Mouse (Mus musculus) midbrain, embryonic 15.5 days (tissue): ENCODE measurements around the gene Ranbp1. TPM values are rescaled to one million over a fixed set of nuclear protein-coding genes. Genes with fewer than 3 reads are reported as not detected.

Source experiments
- ATAC-seq: fragments of 200-750 bp; cut with Nextera tagmentation; replicated peaks from 2 replicates; pipeline ENCODE4 v1.8.0; 2017; ENCODE audit warnings: moderate TSS enrichment
- H3K27ac ChIP-seq: fragments of 300-500 bp; sonication (generic); 2 replicates; pipeline ENCODE4 v1.5.1; 2015; ENCODE audit warnings: mild to moderate bottlenecking, inconsistent platforms
- H3K27me3 ChIP-seq: fragments of 300-500 bp; sonication (generic); replicated peaks from 2 replicates; pipeline ENCODE4 v1.6.1; 2015; ENCODE audit warnings: inconsistent platforms
- H3K36me3 ChIP-seq: fragments of 300-500 bp; sonication (generic); replicated peaks from 2 replicates; pipeline ENCODE4 v1.6.1; 2015; ENCODE audit warnings: inconsistent platforms
- H3K4me1 ChIP-seq: fragments of 300-500 bp; sonication (generic); 2 replicates; pipeline ENCODE4 v1.6.1; 2015; ENCODE audit warnings: inconsistent platforms
- H3K4me2 ChIP-seq: fragments of 300-500 bp; sonication (generic); 2 replicates; pipeline ENCODE4 v1.6.1; 2015; ENCODE audit warnings: inconsistent platforms, mild to moderate bottlenecking, moderate library complexity
- H3K4me3 ChIP-seq: fragments of 300-500 bp; sonication (generic); 2 replicates; pipeline ENCODE4 v1.5.1; 2015; ENCODE audit warnings: mild to moderate bottlenecking, inconsistent platforms
- H3K9ac ChIP-seq: fragments of 300-500 bp; sonication (generic); 2 replicates; pipeline ENCODE4 v1.6.1; 2015; ENCODE audit warnings: mild to moderate bottlenecking, inconsistent platforms
- H3K9me3 ChIP-seq: fragments of 300-500 bp; sonication (generic); 2 replicates; pipeline ENCODE4 v1.6.1; 2016; ENCODE audit warnings: inconsistent platforms
- WGBS: fragments of 180-500 bp; shearing (Covaris S2); methylation state at CpG from one replicate; pipeline ENCODE4 v1.1.7; 2015; ENCODE audit warnings: mixed read lengths; 5-methylcytosine and 5-hydroxymethylcytosine counted together
- polyA plus RNA-seq: library from polyadenylated mRNA; unstranded; fragments of >200 nt; fragmentation: Nextera tagmentation; extraction: Ambion mirVana; gene quantifications from 2 replicates; pipeline ENCODE4 v1.2.1, GENCODE M21; 2015

Ranbp1 gene
- polyA plus RNA-seq, 1 experiment from 2014 or later, result 360 TPM

GRCm38 (mm10) chr16:18217579-18217978 is 31.0 kb downstream of the Ranbp1 start, which contains the start of gene Ccdc188:
Gene Ccdc188, plus strand, starts transcription at chr16:18217879.
- Histone ChIP-seq H3K4me1 (peaks cover 50% of the 10 kb centered on the region), H3K4me2 (no peak within 1 kb of the TSS), H3K27ac (no peak within 1 kb of the TSS), H3K9me3 (no peaks in the 10 kb centered on the region), H3K4me3 (no peak within 1 kb of the TSS), H3K27me3 (no peaks in the 10 kb centered on the region), H3K36me3 (peaks cover 4% of the 10 kb centered on the region; the same call in 1 of the 2 replicates), H3K9ac (no peak within 1 kb of the TSS)
- 89% methylated on average over 4 of the region's 4 CpGs for WGBS
- ATAC-seq, result no peak

GRCm38 (mm10) chr16:18214858-18215257 is 33.7 kb downstream of the Ranbp1 start:
- H3K4me3 ChIP-seq, result peak overlapping the region; percentile 25
- no peaks in the 10 kb centered on the region for H3K27me3 ChIP-seq
- H3K9me3 ChIP-seq, result no peaks in the 10 kb centered on the region
- H3K36me3 ChIP-seq, result no peaks in the 10 kb centered on the region
- WGBS, result 59% methylated on average over 7 of the region's 7 CpGs
- peak overlapping the region; percentile 85 for H3K27ac ChIP-seq
- H3K4me2 ChIP-seq, result peak overlapping the region; percentile 49
- H3K4me1 ChIP-seq, result peaks cover 56% of the 10 kb centered on the region
- peak overlapping the region; percentile 37; the same call in 1 of the 2 replicates for H3K9ac ChIP-seq
- ATAC-seq, result no peak

- 3% methylated on average over 6 of the region's 6 CpGs for WGBS
- Histone ChIP-seq H3K4me1 (peaks cover 55% of the 10 kb centered on the region), H3K4me2 (peak overlapping the region; percentile 49), H3K4me3 (peak overlapping the region; percentile 25), H3K36me3 (no peaks in the 10 kb centered on the region), H3K9ac (peak overlapping the region; percentile 37; the same call in 1 of the 2 replicates), H3K27me3 (no peaks in the 10 kb centered on the region), H3K9me3 (no peaks in the 10 kb centered on the region), H3K27ac (peak overlapping the region; percentile 85)
- peak; percentile 94 for ATAC-seq
Measured at GRCm38 (mm10) chr16:18213689-18214088, 34.8 kb downstream of the Ranbp1 start.

GRCm38 (mm10) chr16:18211417-18212171 is 36.9 kb downstream of the Ranbp1 start:
- H3K4me1 ChIP-seq, result peaks cover 50% of the 10 kb centered on the region
- whole genome bisulfite sequencing, result 47% methylated on average over 10 of the region's 10 CpGs
- no peak overlapping the region for H3K4me3 ChIP-seq
- peak; percentile 6; the same call in 1 of the 2 replicates for ATAC-seq
- no peak overlapping the region for H3K9ac ChIP-seq
- H3K27ac ChIP-seq, result no peak overlapping the region; the same call in 1 of the 2 replicates
- 0 out of 2 replicates have a peak, but pooled peaks cover under 1% of the 10 kb centered on the region for H3K27me3 ChIP-seq
- no peak overlapping the region for H3K4me2 ChIP-seq
- H3K9me3 ChIP-seq, result no peaks in the 10 kb centered on the region
- no peaks in the 10 kb centered on the region for H3K36me3 ChIP-seq

- Histone ChIP-seq H3K27ac (no peak overlapping the region), H3K9me3 (no peaks in the 10 kb centered on the region), H3K4me3 (no peak overlapping the region), H3K4me1 (peaks cover 46% of the 10 kb centered on the region), H3K27me3 (0 out of 2 replicates have a peak, but pooled peaks cover 2% of the 10 kb centered on the region), H3K9ac (no peak overlapping the region), H3K36me3 (no peaks in the 10 kb centered on the region), H3K4me2 (no peak overlapping the region)
- 27% methylated on average over 8 of the region's 8 CpGs for WGBS
- no peak for ATAC-seq
Measured at GRCm38 (mm10) chr16:18210701-18211416, 37.7 kb downstream of the Ranbp1 start.

- no peak overlapping the region for H3K9ac ChIP-seq
- peaks cover 9% of the 10 kb centered on the region for H3K4me1 ChIP-seq
- H3K4me3 ChIP-seq, result no peak overlapping the region
- ATAC-seq, result no peak
- 0 out of 2 replicates have a peak, but pooled peaks cover 2% of the 10 kb centered on the region for H3K27me3 ChIP-seq
- no peaks in the 10 kb centered on the region for H3K36me3 ChIP-seq
- H3K27ac ChIP-seq, result no peak overlapping the region
- H3K4me2 ChIP-seq, result no peak overlapping the region
- WGBS, result 59% methylated on average over 7 of the region's 7 CpGs
- no peaks in the 10 kb centered on the region for H3K9me3 ChIP-seq
Measured at GRCm38 (mm10) chr16:18203430-18204091, 45.0 kb downstream of the Ranbp1 start.

- Histone ChIP-seq H3K9me3 (no peaks in the 10 kb centered on the region), H3K27me3 (0 out of 2 replicates have a peak, but pooled peaks cover 2% of the 10 kb centered on the region), H3K4me2 (no peak overlapping the region), H3K36me3 (no peaks in the 10 kb centered on the region), H3K27ac (no peak overlapping the region), H3K4me3 (no peak overlapping the region), H3K9ac (no peak overlapping the region), H3K4me1 (peaks cover 13% of the 10 kb centered on the region)
- 100% methylated on average over 1 of the region's 1 CpGs for whole genome bisulfite sequencing
- ATAC-seq, result no peak
Measured at GRCm38 (mm10) chr16:18202061-18202460, 46.5 kb downstream of the Ranbp1 start.

GRCm38 (mm10) chr16:18201620-18202019 is 46.9 kb downstream of the Ranbp1 start:
- 31% methylated on average over 1 of the region's 1 CpGs for WGBS
- Histone ChIP-seq H3K4me1 (peaks cover 13% of the 10 kb centered on the region), H3K9me3 (no peaks in the 10 kb centered on the region), H3K27ac (no peak overlapping the region), H3K36me3 (no peaks in the 10 kb centered on the region), H3K9ac (no peak overlapping the region), H3K4me2 (no peak overlapping the region), H3K27me3 (0 out of 2 replicates have a peak, but pooled peaks cover 2% of the 10 kb centered on the region), H3K4me3 (no peak overlapping the region)
- no peak for ATAC-seq

GRCm38 (mm10) chr16:18200062-18200461 is 48.5 kb downstream of the Ranbp1 start:
- no peaks in the 10 kb centered on the region for H3K27me3 ChIP-seq
- H3K4me2 ChIP-seq, result no peak overlapping the region
- no peak overlapping the region for H3K9ac ChIP-seq
- no peak overlapping the region for H3K4me3 ChIP-seq
- WGBS, result 81% methylated on average over 2 of the region's 2 CpGs
- H3K36me3 ChIP-seq, result no peaks in the 10 kb centered on the region
- no peak overlapping the region for H3K27ac ChIP-seq
- ATAC-seq, result no peak
- H3K4me1 ChIP-seq, result peaks cover 15% of the 10 kb centered on the region
- no peaks in the 10 kb centered on the region for H3K9me3 ChIP-seq

GRCm38 (mm10) chr16:18198365-18199098 is 50.0 kb downstream of the Ranbp1 start:
- H3K9ac ChIP-seq, result no peak overlapping the region
- H3K4me1 ChIP-seq, result peaks cover 27% of the 10 kb centered on the region
- H3K4me3 ChIP-seq, result no peak overlapping the region
- no peaks in the 10 kb centered on the region for H3K27me3 ChIP-seq
- WGBS, result 48% methylated on average over 10 of the region's 10 CpGs
- peak; percentile 49; the same call in 1 of the 2 replicates for ATAC-seq
- H3K27ac ChIP-seq, result peak overlapping the region; percentile 58
- no peaks in the 10 kb centered on the region for H3K9me3 ChIP-seq
- no peak overlapping the region for H3K4me2 ChIP-seq
- no peaks in the 10 kb centered on the region for H3K36me3 ChIP-seq

GRCm38 (mm10) chr16:18197881-18198280 is 50.7 kb downstream of the Ranbp1 start:
- 0 out of 2 replicates have a peak overlapping the region, but pooled peaks have one; percentile 13 for H3K27ac ChIP-seq
- no peak overlapping the region for H3K4me2 ChIP-seq
- H3K9ac ChIP-seq, result no peak overlapping the region
- H3K9me3 ChIP-seq, result no peaks in the 10 kb centered on the region
- H3K36me3 ChIP-seq, result no peaks in the 10 kb centered on the region
- peaks cover 27% of the 10 kb centered on the region for H3K4me1 ChIP-seq
- WGBS, result 80% methylated on average over 6 of the region's 6 CpGs
- H3K4me3 ChIP-seq, result no peak overlapping the region
- H3K27me3 ChIP-seq, result no peaks in the 10 kb centered on the region
- ATAC-seq, result no peak
